Mouse (Mus musculus) hindbrain, embryonic 13.5 days (tissue): ENCODE results near the gene Snapc3. TPM values are rescaled to one million over a fixed set of nuclear protein-coding genes. Genes with fewer than 3 reads are reported as not detected.
A peak's percentile ranks its signal among the peaks of the same experiment; 100 is the strongest.

Source experiments
- ATAC-seq: fragments of 200-750 bp; cut with Nextera tagmentation; 2 replicates; pipeline ENCODE4 v1.8.0; 2017; ENCODE audit warnings: moderate TSS enrichment; ENCODE audit not compliant: low FRiP score
- H3K27ac ChIP-seq: fragments of 300-500 bp; sonication (generic); 2 replicates; pipeline ENCODE4 v1.5.1; 2015; ENCODE audit warnings: inconsistent platforms, mild to moderate bottlenecking, moderate library complexity
- H3K27me3 ChIP-seq: fragments of 300-500 bp; sonication (generic); 2 replicates; pipeline ENCODE4 v1.6.1; 2015; ENCODE audit warnings: mild to moderate bottlenecking, inconsistent platforms
- H3K36me3 ChIP-seq: fragments of 300-500 bp; sonication (generic); 2 replicates; pipeline ENCODE4 v1.6.1; 2015; ENCODE audit warnings: mild to moderate bottlenecking, inconsistent platforms
- H3K4me1 ChIP-seq: fragments of 300-500 bp; sonication (generic); replicated peaks from 2 replicates; pipeline ENCODE4 v1.6.1; 2015; ENCODE audit warnings: inconsistent platforms
- H3K4me2 ChIP-seq: fragments of 300-500 bp; sonication (generic); 2 replicates; pipeline ENCODE4 v1.6.1; 2015; ENCODE audit warnings: inconsistent platforms, mild to moderate bottlenecking, moderate library complexity
- H3K4me3 ChIP-seq: fragments of 300-500 bp; sonication (generic); 2 replicates; pipeline ENCODE4 v1.5.1; 2015; ENCODE audit warnings: mild to moderate bottlenecking, inconsistent platforms
- H3K9ac ChIP-seq: fragments of 300-500 bp; sonication (generic); 2 replicates; pipeline ENCODE4 v1.6.1; 2015; ENCODE audit warnings: mild to moderate bottlenecking, inconsistent platforms
- H3K9me3 ChIP-seq: fragments of 300-500 bp; sonication (generic); 2 replicates; pipeline ENCODE4 v1.6.1; 2016; ENCODE audit warnings: inconsistent platforms
- WGBS: fragments of 180-500 bp; shearing (Covaris S2); methylation state at CpG from one replicate; pipeline ENCODE4 v1.1.7; 2015; 5-methylcytosine and 5-hydroxymethylcytosine counted together
- polyA plus RNA-seq: library from polyadenylated mRNA; unstranded; fragments of >200 nt; fragmentation: Nextera tagmentation; extraction: Ambion mirVana; gene quantifications from 2 replicates; pipeline ENCODE4 v1.2.1, GENCODE M21; 2015

Snapc3 gene
- polyA plus RNA-seq, result 79.6 and 82.8 TPM in 2 replicates

GRCm38 (mm10) chr4:83417160-83417819 is at the start of gene Snapc3:
Snapc3 (plus strand) TSS chr4:83417724.
- peak within 1 kb of the TSS; percentile 96 for H3K4me3 ChIP-seq
- peak within 1 kb of the TSS; percentile 64 for H3K4me2 ChIP-seq
- peak; percentile 99 for ATAC-seq
- H3K9me3 ChIP-seq, result no peaks in the 10 kb centered on the region
- peak within 1 kb of the TSS; percentile 93 for H3K27ac ChIP-seq
- H3K36me3 ChIP-seq, result peaks cover 4% of the 10 kb centered on the region
- H3K27me3 ChIP-seq, result no peaks in the 10 kb centered on the region
- H3K9ac ChIP-seq, result peak within 1 kb of the TSS; percentile 96
- 1% methylated on average over 41 of the region's 41 CpGs for WGBS
- H3K4me1 ChIP-seq, result peaks cover 26% of the 10 kb centered on the region

- Histone ChIP-seq H3K27ac (no peak overlapping the region), H3K36me3 (no peaks in the 10 kb centered on the region), H3K9me3 (no peaks in the 10 kb centered on the region), H3K9ac (no peak overlapping the region), H3K4me2 (no peak overlapping the region), H3K27me3 (no peaks in the 10 kb centered on the region), H3K4me1 (no peaks in the 10 kb centered on the region), H3K4me3 (no peak overlapping the region)
- no peak for ATAC-seq
- 67% methylated on average over 4 of the region's 4 CpGs for WGBS
Measured at GRCm38 (mm10) chr4:83373381-83373780, 44.1 kb upstream of the Snapc3 start.

GRCm38 (mm10) chr4:83375650-83376049 is 41.9 kb upstream of the Snapc3 start:
- 83% methylated on average over 6 of the region's 6 CpGs for WGBS
- no peaks in the 10 kb centered on the region for H3K36me3 ChIP-seq
- ATAC-seq, result no peak
- H3K4me2 ChIP-seq, result no peak overlapping the region
- no peaks in the 10 kb centered on the region for H3K4me1 ChIP-seq
- H3K9me3 ChIP-seq, result no peaks in the 10 kb centered on the region
- H3K27me3 ChIP-seq, result no peaks in the 10 kb centered on the region
- H3K27ac ChIP-seq, result no peak overlapping the region
- no peak overlapping the region for H3K9ac ChIP-seq
- no peak overlapping the region for H3K4me3 ChIP-seq

GRCm38 (mm10) chr4:83376461-83377015 is 41.0 kb upstream of the Snapc3 start:
- H3K27ac ChIP-seq, result no peak overlapping the region
- H3K27me3 ChIP-seq, result no peaks in the 10 kb centered on the region
- H3K4me3 ChIP-seq, result no peak overlapping the region
- H3K9me3 ChIP-seq, result no peaks in the 10 kb centered on the region
- no peak overlapping the region for H3K9ac ChIP-seq
- no peaks in the 10 kb centered on the region for H3K36me3 ChIP-seq
- 77% methylated on average over 7 of the region's 7 CpGs for WGBS
- no peak for ATAC-seq
- H3K4me1 ChIP-seq, result no peaks in the 10 kb centered on the region
- H3K4me2 ChIP-seq, result no peak overlapping the region

- ATAC-seq, result no peak
- Histone ChIP-seq H3K4me1 (no peaks in the 10 kb centered on the region), H3K27me3 (no peaks in the 10 kb centered on the region), H3K4me3 (no peak overlapping the region), H3K27ac (no peak overlapping the region), H3K9ac (no peak overlapping the region), H3K36me3 (no peaks in the 10 kb centered on the region), H3K9me3 (no peaks in the 10 kb centered on the region), H3K4me2 (no peak overlapping the region)
Measured at GRCm38 (mm10) chr4:83379036-83379435, 38.5 kb upstream of the Snapc3 start.

- Histone ChIP-seq H3K9me3 (no peaks in the 10 kb centered on the region), H3K36me3 (no peaks in the 10 kb centered on the region), H3K4me3 (no peak overlapping the region), H3K9ac (no peak overlapping the region), H3K27me3 (no peaks in the 10 kb centered on the region), H3K4me1 (no peaks in the 10 kb centered on the region), H3K27ac (no peak overlapping the region), H3K4me2 (no peak overlapping the region)
- 88% methylated on average over 6 of the region's 6 CpGs for WGBS
- no peak for ATAC-seq
Measured at GRCm38 (mm10) chr4:83379746-83380145, 37.8 kb upstream of the Snapc3 start.

- no peak overlapping the region for H3K27ac ChIP-seq
- no peak for ATAC-seq
- H3K4me2 ChIP-seq, result no peak overlapping the region
- H3K4me3 ChIP-seq, result no peak overlapping the region
- no peak overlapping the region for H3K9ac ChIP-seq
- H3K4me1 ChIP-seq, result no peaks in the 10 kb centered on the region
- H3K36me3 ChIP-seq, result no peaks in the 10 kb centered on the region
- WGBS, result 84% methylated on average over 4 of the region's 4 CpGs
- no peaks in the 10 kb centered on the region for H3K9me3 ChIP-seq
- H3K27me3 ChIP-seq, result no peaks in the 10 kb centered on the region
Measured at GRCm38 (mm10) chr4:83380266-83380665, 37.3 kb upstream of the Snapc3 start.

GRCm38 (mm10) chr4:83383899-83384490 is 33.5 kb upstream of the Snapc3 start:
- WGBS, result 48% methylated on average over 6 of the region's 6 CpGs
- Histone ChIP-seq H3K4me3 (no peak overlapping the region), H3K9ac (no peak overlapping the region), H3K27ac (no peak overlapping the region), H3K4me1 (no peaks in the 10 kb centered on the region), H3K9me3 (peaks cover 5% of the 10 kb centered on the region; the same call in 1 of the 2 replicates), H3K36me3 (no peaks in the 10 kb centered on the region), H3K27me3 (no peaks in the 10 kb centered on the region), H3K4me2 (no peak overlapping the region)
- no peak for ATAC-seq

- H3K27me3 ChIP-seq, result no peaks in the 10 kb centered on the region
- no peak for ATAC-seq
- H3K27ac ChIP-seq, result no peak overlapping the region
Measured at GRCm38 (mm10) chr4:83385091-83385490, 32.4 kb upstream of the Snapc3 start.

GRCm38 (mm10) chr4:83390551-83390950 is 27.0 kb upstream of the Snapc3 start:
- Histone ChIP-seq H3K27ac (no peak overlapping the region), H3K9ac (no peak overlapping the region), H3K4me3 (no peak overlapping the region), H3K4me2 (no peak overlapping the region), H3K9me3 (peaks cover 5% of the 10 kb centered on the region; the same call in 1 of the 2 replicates), H3K4me1 (no peaks in the 10 kb centered on the region; the same call in 1 of the 2 replicates), H3K36me3 (no peaks in the 10 kb centered on the region), H3K27me3 (no peaks in the 10 kb centered on the region)
- 61% methylated on average over 2 of the region's 2 CpGs for WGBS
- no peak for ATAC-seq

More at GRCm38 (mm10) chr4:83385091-83385490, 32.4 kb upstream of the Snapc3 start:
- H3K36me3 ChIP-seq, result no peaks in the 10 kb centered on the region
- H3K4me2 ChIP-seq, result no peak overlapping the region
- no peak overlapping the region for H3K4me3 ChIP-seq
- H3K9me3 ChIP-seq, result peaks cover 5% of the 10 kb centered on the region; the same call in 1 of the 2 replicates
- no peak overlapping the region for H3K9ac ChIP-seq
- H3K4me1 ChIP-seq, result no peaks in the 10 kb centered on the region

- WGBS, result 17% methylated on average over 3 of the region's 3 CpGs
- no peak for ATAC-seq
- Histone ChIP-seq H3K36me3 (no peaks in the 10 kb centered on the region), H3K4me2 (no peak overlapping the region), H3K4me3 (no peak overlapping the region), H3K27me3 (no peaks in the 10 kb centered on the region), H3K9ac (no peak overlapping the region), H3K4me1 (no peaks in the 10 kb centered on the region; the same call in 1 of the 2 replicates), H3K9me3 (peaks cover 2% of the 10 kb centered on the region; the same call in 1 of the 2 replicates), H3K27ac (no peak overlapping the region)
Measured at GRCm38 (mm10) chr4:83391956-83392355, 25.6 kb upstream of the Snapc3 start.

- 85% methylated on average over 1 of the region's 1 CpGs for WGBS
Measured at GRCm38 (mm10) chr4:83393733-83394132, 23.8 kb upstream of the Snapc3 start.

More at GRCm38 (mm10) chr4:83393733-83394132, 23.8 kb upstream of the Snapc3 start:
- Histone ChIP-seq H3K9me3 (no peaks in the 10 kb centered on the region), H3K27me3 (no peaks in the 10 kb centered on the region), H3K4me3 (no peak overlapping the region), H3K4me1 (no peaks in the 10 kb centered on the region; the same call in 1 of the 2 replicates), H3K4me2 (no peak overlapping the region), H3K36me3 (no peaks in the 10 kb centered on the region), H3K9ac (no peak overlapping the region), H3K27ac (no peak overlapping the region)
- no peak for ATAC-seq
